Mouse (Mus musculus) gastrocnemius, postnatal 4 days (tissue): Measurements from ENCODE around the gene Gm20605. TPM values are rescaled to one million over a fixed set of nuclear protein-coding genes. Genes with fewer than 3 reads are reported as not detected.

ENCODE experiments used
- DNase-seq, 2 experiments: peaks; one replicate each; pipeline ENCODE4 v3.0.0; 2021 to 2022; ENCODE audit warnings: low spot score in 2 of 2, mixed read lengths in 2 of 2
- long read RNA-seq, 2 experiments: library from polyadenylated mRNA; stranded (forward); transcript quantifications; one replicate each; pipeline ENCODE4 v2.0.0; 2021
- total RNA-seq, 2 experiments: library from RNA; stranded (reverse); gene quantifications; 2 replicates each; pipeline ENCODE4 v1.2.3; 2021

The Gm20605 gene
- 10 to 100 TPM in 1 of 2 experiments, 1 to 10 TPM in 1; 8.6 to 11.0 TPM for total RNA-seq
- long read RNA-seq, experiment 1, full-length matches to known transcripts, result 5 of 11 reads
- long read RNA-seq, experiment 1, partial matches to known transcripts, result 0 of 11 reads
- long read RNA-seq, experiment 1, other reads (novel, unspliced or antisense), result 6 of 11 reads
- long read RNA-seq, experiment 2, full-length matches to known transcripts, result 7 of 20 reads
- long read RNA-seq, experiment 2, partial matches to known transcripts, result 0 of 20 reads
- long read RNA-seq, experiment 2, other reads (novel, unspliced or antisense), result 13 of 20 reads

DNA sequence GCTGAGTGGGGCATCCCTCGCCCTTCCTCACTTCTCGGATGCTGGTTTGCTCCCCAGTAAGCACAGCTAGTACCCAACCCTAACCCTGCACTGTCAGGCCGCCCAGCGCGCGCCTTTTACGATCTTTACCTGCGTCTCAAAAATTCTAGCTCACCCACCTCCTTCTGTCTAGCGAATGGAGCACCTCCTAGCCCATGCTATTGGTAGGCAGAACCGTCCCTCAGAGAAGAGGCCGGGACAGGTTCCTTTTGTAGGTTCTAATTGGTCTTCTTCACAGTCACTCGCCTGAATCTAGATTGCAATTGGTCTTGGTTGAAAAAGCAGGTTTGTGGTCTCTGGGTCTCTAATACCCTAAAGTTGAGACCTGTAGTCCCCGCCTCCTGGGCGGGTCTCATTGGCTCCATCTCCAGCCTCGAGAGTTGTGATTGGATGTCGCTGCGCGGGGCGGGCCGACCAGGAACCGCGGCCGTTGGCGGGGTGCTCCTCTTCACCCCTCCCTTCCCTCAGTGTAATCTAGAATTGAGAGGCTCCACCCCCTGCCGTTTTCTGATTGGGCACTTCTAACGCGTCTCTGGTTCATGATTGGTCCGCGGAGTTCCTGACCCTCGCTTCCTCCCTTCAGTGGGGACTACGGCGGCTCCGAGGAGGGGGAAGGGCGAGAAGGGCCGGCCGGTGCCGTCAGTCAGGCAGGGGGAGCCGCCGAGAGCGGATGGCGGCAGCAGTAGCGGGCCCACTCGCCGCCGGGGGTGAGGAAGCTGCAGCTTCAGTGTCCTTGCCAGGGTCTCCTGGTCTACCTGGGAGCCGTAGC is at the start of gene Gm20605, which contains the start of the genes Fbxo24 and Lrch4:
Gene Gm20605 (plus strand): TSS at position 678 of the 808 bp plus-strand sequence.
Gene Fbxo24 (minus strand): TSS at position 505 of the 808 bp plus-strand sequence.
Gene Lrch4 (plus strand): TSS at position 624 of the 808 bp plus-strand sequence.
- peak; percentile 93 to 98 for DNase-seq

GRCm38 (mm10) chr5:137580246-137580645 is 48.7 kb upstream of the Gm20605 start:
- no peak for DNase-seq

- no peak for DNase-seq
Measured at GRCm38 (mm10) chr5:137582702-137583101, 46.3 kb upstream of the Gm20605 start.

- DNase-seq, result peak in 1 of 2 experiments; percentile 33
Measured at GRCm38 (mm10) chr5:137583670-137584169, 45.3 kb upstream of the Gm20605 start.

DNA sequence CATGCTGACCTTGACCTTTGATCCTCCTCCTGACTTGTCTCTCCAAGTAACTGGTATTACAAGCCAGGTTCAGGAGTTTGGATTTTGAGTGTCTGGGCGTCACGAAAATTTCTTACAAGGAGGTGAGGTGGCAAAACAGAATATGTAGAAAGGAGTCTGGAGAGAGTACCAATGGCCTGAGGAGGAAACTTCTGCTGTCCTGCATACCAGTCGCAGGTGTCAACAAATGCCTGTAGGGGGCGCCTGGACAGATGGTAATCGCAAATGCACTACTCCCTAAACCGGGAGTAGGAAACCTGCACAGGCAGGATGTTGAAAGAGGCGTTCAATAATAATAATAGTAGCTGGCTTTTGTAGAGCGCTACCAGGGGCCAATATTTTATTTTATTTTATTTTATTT is 44.0 kb upstream of the Gm20605 start:
- peak in 1 of 2 experiments; percentile 74 for DNase-seq

- no peak for DNase-seq
Measured at GRCm38 (mm10) chr5:137590507-137590906, 38.5 kb upstream of the Gm20605 start.

DNA sequence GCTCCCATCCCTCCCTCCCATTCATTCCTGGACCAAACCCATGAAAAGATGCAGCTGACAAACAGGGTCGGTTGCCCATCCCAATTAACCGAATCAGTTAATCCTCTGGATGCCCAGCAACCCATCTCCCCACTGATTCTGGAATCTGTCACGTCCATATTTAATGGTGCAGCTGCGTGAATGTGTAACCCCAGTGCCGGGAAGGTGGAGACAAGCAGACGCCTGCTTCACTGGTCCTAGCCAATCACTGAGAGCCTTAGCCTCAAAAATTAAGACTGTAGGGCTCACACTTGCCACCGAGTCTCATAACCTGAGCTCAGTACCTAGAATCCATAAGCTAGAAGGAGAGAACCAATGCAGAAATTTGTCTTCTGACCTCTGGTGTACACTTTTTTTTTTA is 33.1 kb upstream of the Gm20605 start:
- no peak for DNase-seq

DNA sequence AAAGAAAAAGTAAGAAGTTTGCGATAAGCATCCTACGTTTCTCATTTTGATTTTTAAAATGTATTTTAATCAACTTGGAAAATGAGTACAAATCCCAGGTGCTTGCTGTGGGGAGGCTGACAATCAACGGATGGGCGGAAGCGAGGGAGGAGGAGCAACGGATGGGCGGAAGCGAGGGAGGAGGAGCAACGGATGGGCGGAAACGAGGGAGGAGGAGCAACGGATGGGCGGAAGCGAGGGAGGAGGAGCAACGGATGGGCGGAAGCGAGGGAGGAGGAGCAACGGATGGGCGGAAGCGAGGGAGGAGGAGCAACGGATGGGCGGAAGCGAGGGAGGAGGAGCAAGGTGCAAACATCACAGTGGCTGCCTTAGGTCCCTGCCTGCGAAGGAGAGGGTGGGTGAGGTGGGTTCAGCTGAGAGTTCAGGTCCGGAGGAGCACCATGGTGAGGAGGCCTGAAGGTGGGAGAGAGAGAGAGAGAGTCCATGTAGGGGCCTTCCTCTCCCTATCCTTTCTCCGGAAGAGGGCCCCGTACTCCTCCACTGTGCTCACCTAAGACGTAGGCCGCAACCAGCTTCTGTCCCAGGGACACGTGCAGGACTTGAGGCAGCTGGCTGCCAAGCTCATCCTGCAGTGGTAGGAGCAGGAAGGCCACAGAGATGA is 32.2 kb upstream of the Gm20605 start:
- DNase-seq, result no peak

DNA sequence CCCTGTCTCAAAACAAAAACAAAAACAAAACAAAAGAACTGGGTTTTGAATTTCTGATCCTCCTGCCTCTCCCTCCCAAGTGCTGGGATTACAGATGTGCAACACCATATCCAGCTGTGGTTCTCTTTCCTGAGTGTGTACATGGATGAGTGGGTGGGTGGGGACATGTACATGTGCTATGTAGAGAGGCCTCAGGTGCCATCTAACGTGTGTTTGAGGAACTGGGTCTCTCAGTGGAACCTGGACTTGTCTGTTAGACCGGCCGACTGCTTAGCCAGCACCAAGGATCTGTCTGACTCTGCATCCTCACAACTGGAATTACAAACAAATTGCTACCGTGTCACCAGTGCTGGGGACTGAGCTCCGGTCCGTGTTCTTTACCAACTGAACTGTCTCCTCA is 31.4 kb upstream of the Gm20605 start:
- DNase-seq, result no peak

DNA sequence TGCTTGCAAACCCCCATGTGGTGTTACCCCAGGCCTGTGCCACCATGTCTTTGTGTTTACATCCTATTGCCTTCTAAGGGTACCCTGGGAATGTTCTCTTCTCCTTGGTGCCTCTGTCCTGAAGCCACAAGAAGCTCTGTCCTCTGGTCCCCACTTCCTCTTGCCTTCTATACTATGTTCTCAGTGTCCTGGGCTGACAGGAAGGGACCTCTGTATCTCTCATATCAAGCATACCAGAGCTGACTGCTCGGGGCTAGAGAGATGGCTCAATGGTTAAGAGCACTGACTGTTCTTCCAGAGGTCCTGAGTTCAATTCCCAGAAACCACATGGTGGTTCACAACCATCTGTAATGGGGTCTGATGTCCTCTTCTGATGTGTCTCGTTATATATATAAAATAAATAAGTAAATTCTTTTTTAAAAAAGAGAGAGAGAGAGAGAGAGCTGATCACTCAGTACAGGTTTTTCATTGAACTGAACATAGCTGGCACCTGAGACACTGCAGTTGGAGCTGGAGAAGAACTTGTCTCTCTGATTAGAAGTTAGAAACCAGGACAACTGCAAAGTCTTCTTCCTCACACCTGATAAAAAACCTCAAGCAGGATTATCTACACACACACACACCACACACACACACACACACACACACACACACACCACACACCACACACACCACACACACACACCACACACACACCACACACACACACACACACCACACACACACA is 30.7 kb upstream of the Gm20605 start:
- no peak for DNase-seq

GRCm38 (mm10) chr5:137599600-137599999 is 29.4 kb upstream of the Gm20605 start:
- DNase-seq, result no peak

- DNase-seq, result no peak
Measured at GRCm38 (mm10) chr5:137600281-137600618, 28.7 kb upstream of the Gm20605 start.

- DNase-seq, result peak; percentile 92 to 96
Measured at GRCm38 (mm10) chr5:137600619-137601364, 28.2 kb upstream of the Gm20605 start, which contains the start of gene Mospd3. Mospd3 (minus strand) TSS chr5:137601058.

- DNase-seq, result peak in 1 of 2 experiments; percentile 38
Measured at GRCm38 (mm10) chr5:137601365-137601729, 27.6 kb upstream of the Gm20605 start.

- no peak for DNase-seq
Measured at GRCm38 (mm10) chr5:137607860-137608653, 20.9 kb upstream of the Gm20605 start.

DNA sequence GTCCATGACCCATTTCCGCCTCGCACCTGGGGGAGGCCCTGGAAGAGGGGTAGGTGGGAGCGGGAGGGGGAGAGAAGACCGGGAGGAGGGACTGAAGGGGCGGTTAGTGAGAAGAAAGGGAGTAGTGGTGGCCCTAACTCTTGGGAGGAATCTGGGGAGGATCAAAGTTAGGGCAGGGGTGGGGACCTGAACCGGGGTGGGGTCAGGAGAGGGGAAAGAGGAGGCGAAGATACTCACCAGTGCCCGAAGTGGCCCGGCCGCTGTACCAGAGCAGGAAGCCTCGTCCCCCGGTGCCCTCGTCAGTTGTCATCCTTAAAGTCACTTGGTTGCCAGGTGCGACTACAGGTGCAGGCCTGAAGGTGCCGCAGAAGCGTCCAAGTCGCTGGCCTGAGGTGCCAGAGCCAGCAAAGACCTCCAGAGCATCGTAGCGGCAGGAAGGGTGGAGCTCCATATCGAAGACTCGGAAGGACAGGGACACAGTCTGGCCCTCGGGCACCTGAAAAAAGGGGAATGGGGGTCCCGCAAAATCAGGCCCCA is 20.3 kb upstream of the Gm20605 start:
- no peak for DNase-seq

DNA sequence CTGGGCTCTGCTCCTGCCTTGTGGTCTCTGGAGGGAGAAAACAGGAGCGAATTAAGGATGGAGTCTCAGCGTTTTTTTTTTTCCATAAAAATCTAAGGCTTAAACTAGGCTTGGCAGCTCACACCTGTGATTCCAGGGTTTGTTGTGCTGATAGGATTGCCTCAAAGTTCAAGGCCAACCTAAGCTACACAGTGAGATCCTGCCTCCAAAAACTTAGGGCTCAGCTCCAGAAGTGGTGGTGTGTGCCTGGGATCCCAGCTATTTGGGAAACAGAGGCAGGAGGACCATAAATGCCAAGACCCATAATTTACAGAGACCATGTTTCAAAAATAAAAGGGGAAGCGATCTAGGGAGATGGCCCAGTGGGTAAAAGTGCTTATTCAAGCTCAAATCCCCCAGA is 19.7 kb upstream of the Gm20605 start:
- DNase-seq, result no peak

- no peak for DNase-seq
Measured at GRCm38 (mm10) chr5:137610056-137610455, 18.9 kb upstream of the Gm20605 start.
